Mouse (Mus musculus) macrophage (primary cell): ENCODE measurements around the gene Agtrap. TPM values are rescaled to one million over a fixed set of nuclear protein-coding genes. Genes with fewer than 3 reads are reported as not detected.

Experiments
- H3K27ac ChIP-seq: fragments of 350-480 bp; formaldehyde crosslinking; 2 replicates; pipeline ENCODE4 v1.9.0; 2021
- H3K36me3 ChIP-seq: fragments of 350-480 bp; formaldehyde crosslinking; 2 replicates; pipeline ENCODE4 v1.9.0; 2021; ENCODE audit errors: inconsistent target
- H3K4me3 ChIP-seq: fragments of 350-480 bp; formaldehyde crosslinking; 2 replicates; pipeline ENCODE4 v1.9.0; 2021; ENCODE audit errors: inconsistent target
- H3K79me2 ChIP-seq: fragments of 350-480 bp; formaldehyde crosslinking; 2 replicates; pipeline ENCODE4 v1.9.0; 2021; ENCODE audit errors: inconsistent target
- whole genome bisulfite sequencing: methylation state at CpG from one replicate; pipeline ENCODE4 v1.1.7; 2026; ENCODE audit warnings: inconsistent platforms; ENCODE audit not compliant: missing documents; 5-methylcytosine and 5-hydroxymethylcytosine counted together
- polyA plus RNA-seq: library from polyadenylated mRNA; stranded (reverse); fragments of 250-400 nt; gene quantifications from 3 replicates; pipeline ENCODE4 v1.2.4, GENCODE M21; 2018; ENCODE audit warnings: inconsistent platforms

Gene Agtrap
- polyA plus RNA-seq, 1 experiment from 2014 or later = 35.9 TPM

DNA sequence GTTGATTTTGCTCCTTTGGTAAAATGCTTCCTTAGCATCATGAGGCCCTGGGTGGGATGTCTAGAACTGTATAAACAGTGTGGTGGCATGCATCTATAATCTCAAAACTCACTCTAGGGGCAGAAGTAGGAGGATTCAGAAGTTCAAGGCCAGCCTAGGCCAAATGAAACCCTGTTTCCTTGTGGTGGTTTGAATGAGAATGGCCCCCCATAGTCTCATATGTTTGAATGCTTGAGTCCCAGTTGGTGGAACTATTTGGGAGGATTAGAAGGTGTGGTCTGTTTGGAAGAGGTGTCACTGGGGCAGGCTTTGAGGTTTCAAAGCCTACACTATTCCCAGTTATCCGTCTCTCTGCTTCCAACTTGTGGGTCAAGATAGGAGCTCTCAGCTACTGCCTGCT lies 3.4 kb upstream of the Agtrap start:
- 100% methylated on average over 1 of the region's 1 CpGs for WGBS
- H3K79me2 ChIP-seq = peaks cover 12% of the 10 kb centered on the region; the same call in 1 of the 2 replicates
- H3K4me3 ChIP-seq = no peak overlapping the region
- H3K36me3 ChIP-seq = no peaks in the 10 kb centered on the region
- H3K27ac ChIP-seq = no peak overlapping the region

DNA sequence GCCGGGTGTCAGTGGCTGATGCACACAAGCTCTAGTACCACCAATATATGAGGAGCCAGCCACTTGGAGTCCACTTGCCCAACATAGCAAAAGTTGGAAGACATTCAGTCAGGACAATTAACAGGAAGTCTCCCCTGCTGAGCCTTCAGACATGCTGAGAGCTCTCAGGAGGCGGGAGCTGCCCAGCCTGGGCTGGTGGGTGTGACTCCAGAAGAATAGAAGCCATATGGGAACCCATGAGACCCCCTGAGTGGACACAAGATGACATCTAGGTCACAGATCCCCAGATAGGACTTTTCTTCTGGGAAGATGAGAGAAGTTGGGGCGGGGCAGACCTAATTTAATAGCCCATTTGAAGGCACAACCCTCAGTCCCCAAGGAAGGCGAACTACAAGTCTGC lies 1.3 kb upstream of the Agtrap start:
- 100% methylated on average over 4 of the region's 4 CpGs for WGBS
- no peak overlapping the region for H3K27ac ChIP-seq
- H3K79me2 ChIP-seq = peaks cover 16% of the 10 kb centered on the region; the same call in 1 of the 2 replicates
- no peak overlapping the region for H3K4me3 ChIP-seq
- H3K36me3 ChIP-seq = no peaks in the 10 kb centered on the region

DNA sequence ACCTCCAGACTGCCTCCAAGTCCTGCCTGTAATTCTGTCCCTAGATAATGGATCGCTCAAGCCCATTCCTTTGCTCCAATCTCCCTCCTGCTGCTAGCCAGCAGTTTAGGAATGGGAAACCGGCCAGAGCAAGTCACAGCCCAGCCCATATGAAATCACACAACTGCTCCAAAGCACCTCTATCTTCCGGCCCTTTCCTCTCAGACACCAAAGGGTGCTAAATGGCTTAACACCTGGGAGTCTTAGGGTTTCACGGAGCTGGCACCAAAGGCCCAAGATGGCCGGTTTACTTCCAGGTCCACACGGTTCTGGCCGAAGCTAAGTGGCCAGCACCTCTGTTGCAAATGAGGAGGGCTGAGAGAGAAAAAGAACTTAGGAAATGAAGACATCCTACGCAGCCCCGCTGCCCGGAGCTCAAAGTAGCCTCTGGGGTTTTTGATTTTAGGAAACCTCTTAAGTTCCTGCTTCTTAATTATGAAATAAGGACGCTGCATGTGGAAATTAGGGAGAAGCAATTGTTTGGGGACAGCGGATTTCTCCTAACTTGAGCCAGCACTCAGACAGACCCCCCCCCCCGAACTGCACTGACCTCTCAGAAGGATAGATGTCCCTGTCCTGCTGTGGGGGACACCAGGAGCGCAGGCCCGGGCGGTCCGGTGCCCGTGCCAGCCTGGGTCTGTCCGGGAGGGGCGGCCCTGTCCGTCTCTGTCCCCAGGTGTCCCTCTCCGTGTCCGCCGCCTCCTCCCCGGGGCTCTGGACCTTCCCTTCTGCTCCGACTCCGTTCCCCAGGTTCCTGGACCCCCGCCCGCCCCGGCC lies 532 bp downstream of the Agtrap start:
- no peak overlapping the region; the same call in 1 of the 2 replicates for H3K27ac ChIP-seq
- H3K4me3 ChIP-seq = peak overlapping the region; percentile 54
- H3K36me3 ChIP-seq = no peaks in the 10 kb centered on the region
- WGBS = 4% methylated on average over 29 of the region's 30 CpGs
- peaks cover 16% of the 10 kb centered on the region; the same call in 1 of the 2 replicates for H3K79me2 ChIP-seq

DNA sequence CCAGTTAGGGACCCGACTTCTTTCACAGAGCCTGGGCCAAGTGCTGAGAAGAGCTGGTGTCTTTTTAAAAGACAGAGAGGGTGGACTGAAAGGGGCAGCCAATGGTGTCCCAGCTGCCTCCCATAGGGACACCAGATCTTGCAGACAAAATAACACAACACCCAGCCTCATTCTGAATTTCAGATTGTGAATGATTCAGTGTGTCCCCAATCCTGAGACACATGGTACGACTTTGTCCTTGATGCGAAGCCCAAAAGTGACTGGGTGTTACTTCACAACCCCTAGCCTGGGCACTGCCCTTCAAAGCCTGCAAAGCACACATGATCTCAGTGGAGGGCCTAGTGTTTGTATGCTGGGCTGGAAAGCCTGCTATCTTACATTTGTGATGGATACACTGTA lies 1.9 kb downstream of the Agtrap start:
- peaks cover 13% of the 10 kb centered on the region for H3K36me3 ChIP-seq
- 75% methylated on average over 3 of the region's 3 CpGs for WGBS
- no peak overlapping the region for H3K27ac ChIP-seq
- no peak overlapping the region for H3K4me3 ChIP-seq
- H3K79me2 ChIP-seq = peaks cover 16% of the 10 kb centered on the region; the same call in 1 of the 2 replicates

DNA sequence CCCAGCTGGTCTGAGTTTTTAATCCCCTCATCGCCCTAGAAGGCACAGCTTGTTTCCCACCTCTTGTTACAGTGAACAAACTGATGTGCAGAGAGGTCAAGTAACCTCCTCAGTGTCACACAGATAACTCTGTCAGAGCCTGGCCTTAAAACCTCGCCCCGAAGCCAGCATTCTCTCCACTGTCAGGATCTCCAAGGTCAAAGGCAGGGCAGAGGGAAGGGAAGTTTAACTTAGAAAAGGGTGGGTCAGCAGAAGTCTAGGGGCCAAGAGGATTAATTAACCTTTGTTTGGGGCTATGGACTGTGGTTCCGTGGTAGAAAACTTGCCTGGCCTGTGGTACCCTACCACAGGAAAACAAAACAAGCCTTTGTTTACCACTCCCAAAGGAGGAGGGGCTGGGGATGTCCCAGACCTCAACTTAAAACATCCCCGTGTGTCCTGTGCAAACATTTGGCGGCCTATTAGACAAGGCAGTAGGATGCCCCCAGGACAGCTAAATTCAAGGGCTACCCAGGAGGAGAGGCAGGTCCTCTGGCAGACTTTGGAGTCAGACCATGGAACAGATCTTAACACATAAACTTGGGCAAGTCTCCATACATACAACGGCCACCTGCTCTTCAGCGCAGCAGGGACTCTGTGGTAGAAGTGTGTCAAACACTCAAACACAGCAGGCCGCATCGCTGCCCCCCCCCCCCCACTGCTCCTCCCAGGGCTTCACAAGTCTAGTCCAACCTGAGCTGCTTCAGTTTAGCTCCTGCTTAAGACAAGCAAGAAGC lies 2.5 kb downstream of the Agtrap start:
- Histone ChIP-seq H3K4me3 (no peak overlapping the region), H3K27ac (no peak overlapping the region)

DNA sequence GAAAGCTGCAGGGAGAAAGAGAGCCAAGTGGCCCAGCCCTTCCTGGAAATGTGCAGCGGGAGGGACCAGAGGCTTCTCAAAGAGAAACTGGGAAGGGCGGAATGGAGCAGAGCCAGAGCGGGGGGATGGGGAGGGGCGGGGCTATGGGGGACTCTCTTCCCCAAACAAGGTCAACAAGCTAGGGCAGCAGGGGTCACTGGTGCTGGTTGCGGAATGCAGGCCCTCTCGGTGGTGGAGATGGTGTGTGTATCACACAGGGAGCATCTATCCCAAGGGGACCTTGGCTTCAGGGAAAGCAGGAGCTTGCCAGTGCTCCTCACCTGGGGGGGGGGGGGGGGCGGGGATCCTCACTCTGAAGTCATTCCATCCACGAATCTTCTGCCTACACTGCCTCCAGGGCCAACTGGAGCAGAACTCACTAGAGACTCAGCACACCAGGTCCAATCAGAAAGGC lies 3.5 kb downstream of the Agtrap start:
- 39% methylated on average over 6 of the region's 8 CpGs for WGBS
- Histone ChIP-seq H3K79me2 (peaks cover 16% of the 10 kb centered on the region; the same call in 1 of the 2 replicates), H3K27ac (no peak overlapping the region), H3K36me3 (peaks cover 29% of the 10 kb centered on the region), H3K4me3 (no peak overlapping the region)

More for the DNA sequence above, 2.5 kb downstream of the Agtrap start:
- peaks cover 16% of the 10 kb centered on the region; the same call in 1 of the 2 replicates for H3K79me2 ChIP-seq
- H3K36me3 ChIP-seq = peaks cover 19% of the 10 kb centered on the region
- 65% methylated on average over 10 of the region's 10 CpGs for WGBS

DNA sequence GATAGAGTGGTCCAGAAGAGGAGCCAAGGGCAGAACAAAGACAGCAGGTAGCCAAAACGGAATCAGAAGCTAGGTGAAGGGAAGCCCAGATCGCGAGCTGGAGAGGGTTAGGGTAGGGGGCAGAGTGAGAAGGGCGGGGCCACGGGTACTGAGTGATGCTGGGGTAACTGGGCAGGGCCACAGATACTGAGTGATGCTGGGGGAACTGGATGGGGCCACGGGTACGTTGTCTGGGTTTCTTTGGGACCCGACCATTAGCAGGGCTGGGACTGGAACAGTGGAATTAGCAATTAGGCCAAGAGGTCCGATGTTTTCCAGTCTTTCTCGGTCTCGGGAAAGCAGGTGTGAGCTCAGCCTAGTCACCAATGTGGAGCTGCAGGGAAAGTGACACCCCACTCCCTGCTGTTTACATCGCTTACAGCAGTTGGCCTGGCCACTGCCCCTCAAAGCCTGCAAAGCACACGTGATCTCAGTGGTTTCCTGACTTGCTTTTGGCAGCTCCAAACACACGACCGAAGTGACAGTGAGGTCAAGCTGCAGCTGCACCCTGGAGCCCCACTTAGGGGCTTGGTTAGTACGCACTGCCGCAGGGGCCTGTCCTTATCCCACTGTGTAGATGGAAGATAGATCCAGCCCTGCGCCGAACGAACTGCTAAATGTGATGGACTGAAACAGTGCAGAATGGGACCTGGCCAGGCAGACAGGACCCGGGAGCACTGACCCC lies 4.5 kb downstream of the Agtrap start:
- Histone ChIP-seq H3K27ac (no peak overlapping the region), H3K36me3 (peaks cover 30% of the 10 kb centered on the region), H3K79me2 (peaks cover 16% of the 10 kb centered on the region; the same call in 1 of the 2 replicates), H3K4me3 (no peak overlapping the region)
- 34% methylated on average over 21 of the region's 21 CpGs for WGBS

DNA sequence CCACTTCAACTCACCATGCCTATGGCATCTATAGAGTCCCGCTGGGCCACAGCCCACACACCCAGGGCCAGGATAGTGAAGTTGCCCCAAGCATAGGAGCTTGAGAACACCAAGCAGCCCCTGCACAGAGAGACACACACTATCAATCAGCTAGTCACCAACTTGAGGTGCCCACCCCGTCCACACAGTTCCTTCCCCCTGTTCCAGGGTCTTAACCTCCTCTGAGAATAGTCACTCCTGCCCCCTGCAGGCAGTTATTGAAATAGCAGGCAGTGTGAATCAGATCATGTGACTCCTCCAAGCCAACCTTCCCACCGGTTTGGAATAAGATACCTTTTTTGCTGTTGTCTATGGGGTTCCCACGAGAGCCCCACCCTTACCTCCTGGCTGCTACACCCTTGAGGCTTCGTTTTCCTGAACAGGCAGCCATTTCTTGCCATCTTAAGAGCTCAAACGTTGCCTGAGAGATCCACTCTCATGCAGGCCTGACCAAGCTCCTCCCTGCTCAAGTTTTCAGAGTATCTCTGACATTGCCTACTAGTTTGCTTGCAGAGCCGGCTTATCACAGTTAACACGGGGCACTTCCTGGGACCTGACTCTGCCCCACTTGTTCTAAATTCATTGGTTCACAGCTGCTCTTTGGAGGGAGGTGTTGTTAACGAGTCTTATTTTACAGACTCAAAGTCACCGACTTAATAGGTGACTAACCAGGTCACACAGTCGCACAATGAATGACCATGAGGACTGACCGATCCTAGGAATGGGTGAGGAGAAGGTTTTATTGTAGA lies 5.4 kb downstream of the Agtrap start:
- peaks cover 16% of the 10 kb centered on the region; the same call in 1 of the 2 replicates for H3K79me2 ChIP-seq
- WGBS = 51% methylated on average over 12 of the region's 12 CpGs
- H3K36me3 ChIP-seq = peaks cover 30% of the 10 kb centered on the region
- no peak overlapping the region for H3K4me3 ChIP-seq
- no peak overlapping the region for H3K27ac ChIP-seq

DNA sequence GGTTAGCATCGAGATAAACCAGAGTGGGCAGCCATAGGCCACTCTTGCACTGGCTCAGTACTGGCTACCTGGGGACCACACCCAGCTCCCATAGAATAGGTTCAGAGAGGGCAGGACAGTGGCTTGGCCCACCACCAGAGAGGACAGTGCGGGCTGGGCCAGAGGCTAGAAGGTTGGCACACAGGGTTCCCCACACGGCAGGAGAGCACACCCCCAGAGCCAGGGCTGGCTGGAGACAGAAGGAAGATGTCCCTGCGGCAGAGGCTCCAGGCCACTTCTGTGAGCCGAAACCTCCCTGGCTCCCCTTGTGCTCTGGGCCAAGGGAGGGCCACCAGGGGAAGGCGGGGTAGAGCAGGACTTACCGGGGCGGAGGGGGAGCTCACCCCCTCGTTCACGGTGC lies 6.6 kb downstream of the Agtrap start:
- Histone ChIP-seq H3K36me3 (peaks cover 30% of the 10 kb centered on the region), H3K79me2 (peaks cover 4% of the 10 kb centered on the region; the same call in 1 of the 2 replicates), H3K27ac (no peak overlapping the region), H3K4me3 (no peak overlapping the region)
- WGBS = 87% methylated on average over 10 of the region's 10 CpGs

DNA sequence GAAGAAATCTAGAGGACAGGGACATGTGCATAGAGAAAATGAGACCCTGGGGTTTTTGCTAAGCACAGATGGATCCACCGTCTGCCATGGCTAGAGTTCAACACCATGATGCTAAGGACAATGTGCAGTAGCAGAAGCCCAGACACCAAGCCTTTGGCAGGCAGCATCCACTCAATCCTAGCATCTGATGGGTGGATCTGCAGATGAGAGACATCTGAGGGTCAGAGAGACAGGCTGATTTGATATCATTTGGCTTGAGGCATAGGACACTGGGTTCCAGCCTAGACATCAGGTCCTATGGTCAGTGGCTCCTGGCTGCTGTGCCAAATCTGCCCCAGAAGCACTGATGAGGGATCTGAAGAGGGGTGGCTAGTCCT lies 7.2 kb downstream of the Agtrap start:
- H3K27ac ChIP-seq = no peak overlapping the region
- no peaks in the 10 kb centered on the region; the same call in 1 of the 2 replicates for H3K79me2 ChIP-seq
- no peak overlapping the region for H3K4me3 ChIP-seq
- 88% methylated on average over 1 of the region's 1 CpGs for WGBS
- H3K36me3 ChIP-seq = peaks cover 30% of the 10 kb centered on the region

DNA sequence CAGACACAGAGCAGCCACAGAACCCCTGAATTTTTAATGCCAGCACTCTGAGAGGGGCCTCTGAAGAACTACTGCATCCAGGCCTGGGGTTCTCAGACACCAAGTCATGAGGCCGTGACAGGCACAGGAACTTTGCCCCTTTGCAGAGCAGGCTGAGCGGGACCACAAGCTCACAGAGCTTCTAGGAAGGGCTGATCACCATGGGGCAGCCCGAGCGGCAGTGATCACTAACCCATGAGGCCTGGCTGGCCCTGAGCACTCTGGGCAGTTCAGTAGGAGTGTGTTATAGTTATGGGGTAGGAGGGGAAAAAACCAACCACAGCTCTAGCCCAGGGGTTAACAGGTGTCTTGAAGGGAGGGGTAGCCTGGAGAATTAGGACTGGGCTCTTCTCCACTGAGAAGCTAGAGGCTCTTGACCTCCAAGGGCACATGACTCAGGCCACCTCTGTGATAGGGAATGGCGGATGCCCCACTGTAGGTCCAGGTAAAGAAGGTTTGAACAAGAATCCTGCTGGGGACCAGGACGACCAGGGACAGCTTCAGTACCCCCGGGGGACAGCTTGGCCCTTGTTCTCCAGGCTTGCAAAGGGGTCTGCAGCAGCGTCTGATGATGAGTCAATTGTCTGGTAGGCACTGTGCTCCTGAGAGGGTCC lies 7.8 kb downstream of the Agtrap start:
- Histone ChIP-seq H3K36me3 (peaks cover 30% of the 10 kb centered on the region), H3K79me2 (no peaks in the 10 kb centered on the region; the same call in 1 of the 2 replicates), H3K4me3 (no peak overlapping the region), H3K27ac (no peak overlapping the region)
- WGBS = 98% methylated on average over 8 of the region's 8 CpGs

DNA sequence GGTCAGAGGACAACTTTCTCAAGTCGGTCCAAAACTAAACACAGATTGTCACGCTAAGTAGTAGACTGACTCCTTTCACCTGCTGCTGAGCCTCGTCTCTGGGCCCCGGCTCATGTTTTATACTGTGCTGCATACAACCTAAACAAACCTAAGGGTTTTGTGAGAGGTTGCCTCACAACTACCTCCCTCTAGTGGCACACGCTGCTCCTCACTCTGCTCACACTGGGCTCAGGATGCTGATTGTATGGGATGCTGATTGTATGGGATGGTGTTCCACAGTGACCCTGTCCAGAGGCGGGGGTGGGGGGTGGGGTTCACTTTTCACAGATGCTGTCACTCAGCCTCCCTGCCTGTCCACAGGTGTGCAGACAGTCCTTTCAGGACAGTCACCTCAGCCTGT lies 8.6 kb downstream of the Agtrap start:
- Histone ChIP-seq H3K36me3 (peaks cover 30% of the 10 kb centered on the region), H3K79me2 (no peaks in the 10 kb centered on the region), H3K27ac (no peak overlapping the region), H3K4me3 (no peak overlapping the region)
- 90% methylated on average over 5 of the region's 6 CpGs for WGBS

DNA sequence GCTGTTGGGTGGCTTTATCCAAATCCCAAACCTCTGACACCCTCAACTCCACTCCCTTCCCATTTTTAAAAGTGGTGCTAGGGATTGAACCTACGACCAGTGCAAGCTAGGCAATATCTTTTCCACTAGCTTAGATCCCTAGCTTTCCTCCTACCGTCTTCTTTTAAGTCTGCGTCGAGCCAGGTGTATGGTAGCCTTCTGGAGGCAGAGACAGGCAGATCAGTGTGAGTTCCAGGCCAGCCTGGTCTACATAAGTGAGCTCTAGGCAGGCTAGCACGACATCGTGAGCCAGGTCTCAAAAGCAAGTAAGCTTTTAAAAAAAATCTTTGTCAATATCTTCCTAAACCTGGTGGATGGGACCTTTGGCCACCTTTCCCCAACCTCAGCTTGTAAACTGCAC lies 11.9 kb downstream of the Agtrap start:
- Histone ChIP-seq H3K79me2 (no peaks in the 10 kb centered on the region), H3K4me3 (no peak overlapping the region), H3K36me3 (peaks cover 16% of the 10 kb centered on the region), H3K27ac (no peak overlapping the region)
- 93% methylated on average over 6 of the region's 6 CpGs for WGBS
